Mouse (Mus musculus) heart, postnatal 0 days (tissue): ENCODE data around the gene Zbtb40.

ENCODE experiments used
- CTCF ChIP-seq: IDR thresholded peaks from 2 replicates; pipeline ENCODE4 v1.5.1; 2016; ENCODE audit warnings: antibody characterized with exemption, control low read depth, low read depth
- EP300 ChIP-seq: IDR thresholded peaks from 2 replicates; pipeline ENCODE4 v1.6.1; 2016; ENCODE audit warnings: antibody characterized with exemption, low read depth

DNA sequence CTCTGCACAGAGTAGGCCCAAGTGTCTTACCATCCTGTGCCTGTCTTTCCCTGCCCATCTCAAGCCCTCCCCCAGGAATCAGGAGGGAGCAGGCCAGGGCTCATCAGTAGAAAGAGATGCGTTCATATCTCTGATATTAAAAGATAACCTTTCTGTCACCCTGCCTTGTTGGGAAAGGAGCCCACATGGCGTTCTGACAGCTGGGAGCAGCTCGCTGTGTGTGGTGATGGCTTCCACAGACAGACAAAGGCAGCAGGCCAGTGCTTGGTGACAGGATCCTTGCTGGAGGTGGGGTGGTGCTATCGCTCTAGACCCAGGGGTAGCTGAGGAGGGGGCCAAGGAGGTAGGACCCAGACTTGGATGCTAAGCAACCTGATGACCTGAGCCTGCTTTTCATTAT lies 86.2 kb downstream of the Zbtb40 start:
- no peak for TF ChIP-seq CTCF
- TF ChIP-seq EP300: no peak
